Mouse (Mus musculus) G1E (cell line): ENCODE measurements at regions not wholly inside any gene's neighbourhood (a gene's known extent, or its start where the extent isn't known, plus 50 kb on each side); places are given as distances from the start of the nearest gene placed in this dataset.

Experiments used
- CTCF ChIP-seq: IDR thresholded peaks from 2 replicates; pipeline ENCODE4 v1.5.1; 2012; ENCODE audit warnings: low read depth, low read length, inconsistent platforms, mixed read lengths
- POLR2AphosphoS5 ChIP-seq: IDR thresholded peaks from 2 replicates; pipeline ENCODE4 v1.6.1; 2012; ENCODE audit warnings: low read depth, low read length, inconsistent platforms; ENCODE audit not compliant: insufficient replicate concordance
- TAL1 ChIP-seq: conservative IDR thresholded peaks from 2 replicates; pipeline ENCODE4 v1.6.1; 2012; ENCODE audit warnings: low read depth, low read length, inconsistent platforms, mixed read lengths

GRCm38 (mm10) chr10:19123691-19124090 lies 108.2 kb upstream of the Tnfaip3 start:
- TF ChIP-seq TAL1, result no peak
- TF ChIP-seq CTCF, result no peak
- no peak for TF ChIP-seq POLR2AphosphoS5
